Mouse (Mus musculus) stomach, postnatal 0 days (tissue): ENCODE data around the gene Gpr183.

Experiments used
- CTCF ChIP-seq: IDR thresholded peaks from 2 replicates; pipeline ENCODE4 v1.5.1; 2016; ENCODE audit warnings: antibody characterized with exemption, low read depth, mild to moderate bottlenecking, moderate library complexity
- EP300 ChIP-seq: optimal IDR thresholded peaks from 2 replicates; pipeline ENCODE3; 2016; ENCODE audit warnings: antibody characterized with exemption

GRCm38 (mm10) chr14:121922016-121922415 lies 43.0 kb downstream of the Gpr183 start:
- TF ChIP-seq CTCF, result no peak
- no peak for TF ChIP-seq EP300
